Mouse (Mus musculus) intestine, postnatal 0 days (tissue): Measurements from ENCODE around the gene Zbtb5. TPM values are rescaled to one million over a fixed set of nuclear protein-coding genes. Genes with fewer than 3 reads are reported as not detected.

Experiments used
- ATAC-seq: fragments of 200-750 bp; cut with Nextera tagmentation; 2 replicates; pipeline ENCODE4 v1.8.0; 2017; ENCODE audit warnings: mild to moderate bottlenecking, moderate TSS enrichment, moderate library complexity
- H3K27ac ChIP-seq: fragments of 300-500 bp; sonication (generic); 2 replicates; pipeline ENCODE4 v1.5.1; 2014; ENCODE audit warnings: mild to moderate bottlenecking, low read depth, low read length, moderate library complexity
- H3K27me3 ChIP-seq: fragments of 300-500 bp; sonication (generic); replicated peaks from 2 replicates; pipeline ENCODE4 v1.6.1; 2014; ENCODE audit warnings: low read length, mixed read lengths; ENCODE audit not compliant: control insufficient read depth, insufficient read depth
- H3K36me3 ChIP-seq: fragments of 300-500 bp; sonication (generic); 2 replicates; pipeline ENCODE4 v1.6.1; 2014; ENCODE audit warnings: mild to moderate bottlenecking, moderate library complexity; ENCODE audit not compliant: control insufficient read depth, insufficient read depth
- H3K4me1 ChIP-seq: fragments of 300-500 bp; sonication (generic); replicated peaks from 2 replicates; pipeline ENCODE4 v1.6.1; 2014; ENCODE audit warnings: antibody characterized with exemption, low read length, mixed read lengths; ENCODE audit not compliant: control insufficient read depth, insufficient read depth
- H3K4me2 ChIP-seq: fragments of 300-500 bp; sonication (generic); replicated peaks from 2 replicates; pipeline ENCODE4 v1.6.1; 2014; ENCODE audit warnings: low read depth, mild to moderate bottlenecking, moderate library complexity
- H3K4me3 ChIP-seq: fragments of 300-500 bp; sonication (generic); 2 replicates; pipeline ENCODE4 v1.5.1; 2014; ENCODE audit warnings: low read depth, low read length
- H3K9ac ChIP-seq: fragments of 300-500 bp; sonication (generic); 2 replicates; pipeline ENCODE4 v1.6.1; 2014; ENCODE audit warnings: mild to moderate bottlenecking, low read depth, low read length
- H3K9me3 ChIP-seq: fragments of 300-500 bp; sonication (generic); 2 replicates; pipeline ENCODE4 v1.6.1; 2016; ENCODE audit warnings: mixed run types; ENCODE audit not compliant: control insufficient read depth
- CTCF ChIP-seq: sonication (generic); IDR thresholded peaks from 2 replicates; pipeline ENCODE4 v1.5.1; 2016; ENCODE audit warnings: low read depth, mild to moderate bottlenecking, control low read depth, antibody characterized with exemption, moderate library complexity
- WGBS: fragments of 180-500 bp; shearing (Covaris S2); extraction: QIAGEN DNeasy Blood & Tissue Kit; methylation state at CpG from one replicate; pipeline ENCODE4 v1.1.7; 2014; 5-methylcytosine and 5-hydroxymethylcytosine counted together
- polyA plus RNA-seq: library from polyadenylated mRNA; unstranded; fragments of >200 nt; fragmentation: Nextera tagmentation; extraction: Ambion mirVana; gene quantifications from 2 replicates; pipeline ENCODE4 v1.2.1, GENCODE M21; 2015

The Zbtb5 gene
- 8.5 TPM in 2 replicates for polyA plus RNA-seq

GRCm38 (mm10) chr4:45012105-45012975 lies at the start of gene Zbtb5:
Gene Zbtb5, minus strand, starts transcription at chr4:45012412.
- peak within 1 kb of the TSS; percentile 80 for H3K4me2 ChIP-seq
- peak within 1 kb of the TSS; percentile 65 for H3K9ac ChIP-seq
- H3K27me3 ChIP-seq = no peaks in the 10 kb centered on the region
- H3K4me1 ChIP-seq = 0 out of 2 replicates have a peak, but pooled peaks cover 5% of the 10 kb centered on the region
- H3K4me3 ChIP-seq = peak within 1 kb of the TSS; percentile 87
- WGBS = under 1% methylated on average over 62 of the region's 63 CpGs
- no peaks in the 10 kb centered on the region for H3K36me3 ChIP-seq
- no peaks in the 10 kb centered on the region for H3K9me3 ChIP-seq
- TF ChIP-seq CTCF = no peak
- H3K27ac ChIP-seq = peak within 1 kb of the TSS; percentile 95
- peak; percentile 97 for ATAC-seq

GRCm38 (mm10) chr4:45055451-45055850 lies 43.2 kb upstream of the Zbtb5 start:
- Histone ChIP-seq H3K27ac (no peak overlapping the region), H3K4me3 (no peak overlapping the region), H3K9ac (no peak overlapping the region), H3K36me3 (peaks cover 12% of the 10 kb centered on the region; the same call in 1 of the 2 replicates), H3K4me2 (no peak overlapping the region), H3K9me3 (no peaks in the 10 kb centered on the region), H3K27me3 (no peaks in the 10 kb centered on the region; the same call in 1 of the 2 replicates), H3K4me1 (no peaks in the 10 kb centered on the region)
- TF ChIP-seq CTCF = no peak
- 85% methylated on average over 8 of the region's 8 CpGs for WGBS
- no peak for ATAC-seq

GRCm38 (mm10) chr4:45054862-45055261 lies 42.6 kb upstream of the Zbtb5 start:
- Histone ChIP-seq H3K36me3 (peaks cover 12% of the 10 kb centered on the region; the same call in 1 of the 2 replicates), H3K27ac (no peak overlapping the region), H3K9ac (no peak overlapping the region), H3K9me3 (no peaks in the 10 kb centered on the region), H3K4me3 (no peak overlapping the region), H3K27me3 (no peaks in the 10 kb centered on the region; the same call in 1 of the 2 replicates), H3K4me2 (no peak overlapping the region), H3K4me1 (no peaks in the 10 kb centered on the region)
- TF ChIP-seq CTCF = peak; percentile 71
- 61% methylated on average over 3 of the region's 3 CpGs for WGBS
- ATAC-seq = no peak

DNA sequence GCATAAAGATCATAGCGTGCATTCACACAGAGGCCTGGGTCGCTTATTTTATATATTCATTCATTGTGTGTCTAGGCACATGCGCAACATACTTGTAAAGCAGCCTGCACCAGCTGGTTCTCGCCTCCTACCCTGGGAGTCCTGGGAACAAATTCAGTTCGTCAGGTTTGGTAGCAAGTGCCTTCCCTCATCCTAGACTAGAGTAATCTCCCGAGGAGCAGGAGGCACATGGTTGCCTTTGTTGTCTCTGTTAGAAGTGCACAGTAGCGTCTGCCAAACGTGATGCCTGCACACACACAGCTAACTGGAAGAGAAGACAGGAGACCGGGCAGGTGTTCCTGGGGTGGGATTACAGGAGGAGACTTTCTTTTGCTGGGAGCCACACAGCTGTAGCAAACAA lies 35.7 kb upstream of the Zbtb5 start:
- no peaks in the 10 kb centered on the region for H3K27me3 ChIP-seq
- H3K9ac ChIP-seq = no peak overlapping the region
- no peak overlapping the region for H3K4me3 ChIP-seq
- H3K4me2 ChIP-seq = no peak overlapping the region
- no peaks in the 10 kb centered on the region for H3K4me1 ChIP-seq
- no peak for TF ChIP-seq CTCF
- peaks cover 9% of the 10 kb centered on the region; the same call in 1 of the 2 replicates for H3K36me3 ChIP-seq
- 83% methylated on average over 9 of the region's 9 CpGs for WGBS
- no peaks in the 10 kb centered on the region for H3K9me3 ChIP-seq
- H3K27ac ChIP-seq = no peak overlapping the region
- ATAC-seq = no peak

DNA sequence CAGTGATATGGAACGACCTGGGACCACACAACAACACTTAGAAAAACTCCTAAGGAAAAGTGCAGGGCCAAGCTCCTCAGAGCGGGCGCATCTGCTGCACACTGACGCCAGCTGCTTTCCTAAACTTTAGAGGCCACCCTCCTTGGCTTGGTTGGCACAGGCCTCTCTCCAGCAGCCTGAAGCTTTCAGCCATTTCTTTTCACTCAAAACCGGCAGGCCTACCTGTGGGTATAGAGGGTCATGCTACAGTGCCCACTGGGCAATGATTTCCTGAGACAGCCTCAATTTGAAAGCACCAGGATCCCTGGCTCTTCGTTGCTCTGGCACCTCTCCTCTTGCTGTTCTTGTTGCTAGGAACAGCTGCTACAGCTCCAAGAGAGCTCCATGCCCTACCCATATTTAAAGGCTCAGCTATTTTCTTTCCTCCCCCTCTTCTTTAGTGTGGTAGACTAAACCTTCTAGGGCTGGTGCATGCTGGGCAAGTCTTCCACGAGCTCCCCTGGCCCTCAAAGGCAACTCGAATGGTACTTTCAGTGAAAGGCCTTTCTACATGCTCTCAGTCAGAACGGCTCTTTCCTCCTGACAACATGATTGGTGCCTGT lies 35.2 kb upstream of the Zbtb5 start:
- Histone ChIP-seq H3K36me3 (peaks cover 9% of the 10 kb centered on the region; the same call in 1 of the 2 replicates), H3K4me3 (no peak overlapping the region), H3K27me3 (no peaks in the 10 kb centered on the region), H3K9me3 (no peaks in the 10 kb centered on the region), H3K9ac (no peak overlapping the region), H3K27ac (no peak overlapping the region), H3K4me1 (no peaks in the 10 kb centered on the region), H3K4me2 (no peak overlapping the region)
- TF ChIP-seq CTCF = no peak
- no peak for ATAC-seq
- WGBS = 87% methylated on average over 9 of the region's 9 CpGs

- no peak for ATAC-seq
- Histone ChIP-seq H3K36me3 (peaks cover 9% of the 10 kb centered on the region; the same call in 1 of the 2 replicates), H3K27ac (no peak overlapping the region), H3K4me2 (no peak overlapping the region), H3K27me3 (no peaks in the 10 kb centered on the region), H3K9me3 (no peaks in the 10 kb centered on the region), H3K4me1 (no peaks in the 10 kb centered on the region), H3K9ac (no peak overlapping the region), H3K4me3 (no peak overlapping the region)
- WGBS = 93% methylated on average over 5 of the region's 5 CpGs
- no peak for TF ChIP-seq CTCF
Observed at GRCm38 (mm10) chr4:45046679-45047078, 34.5 kb upstream of the Zbtb5 start.
